Mouse (Mus musculus) megakaryocyte, embryonic 14.5 days (primary cell): ENCODE results near the gene Fyco1. TPM values are rescaled to one million over a fixed set of nuclear protein-coding genes. Genes with fewer than 3 reads are reported as not detected.
A peak's percentile ranks its signal among the peaks of the same experiment; 100 is the strongest.

Experiments used
- H3K27me3 ChIP-seq: replicated peaks from 2 replicates; pipeline ENCODE3; 2012; ENCODE audit warnings: inconsistent platforms
- H3K36me3 ChIP-seq: replicated peaks from 2 replicates; pipeline ENCODE3; 2012; ENCODE audit warnings: low read length, inconsistent platforms, mixed read lengths
- H3K4me1 ChIP-seq: 2 replicates; pipeline ENCODE4 v1.6.1; 2012; ENCODE audit warnings: inconsistent platforms
- H3K4me3 ChIP-seq: replicated peaks from 2 replicates; pipeline ENCODE3; 2012; ENCODE audit warnings: moderate library complexity, mild to moderate bottlenecking, inconsistent platforms
- H3K9me3 ChIP-seq: 2 replicates; pipeline ENCODE4 v1.6.1; 2012; ENCODE audit warnings: inconsistent platforms
- FLI1 ChIP-seq: IDR thresholded peaks from 2 replicates; pipeline ENCODE4 v1.6.1; 2012; ENCODE audit warnings: low read length, inconsistent platforms, mixed read lengths
- GATA1 ChIP-seq: IDR thresholded peaks from 3 replicates; pipeline ENCODE4 v1.6.1; 2012; ENCODE audit warnings: mixed read lengths, low read length, inconsistent platforms, borderline replicate concordance
- polyA plus RNA-seq: library from polyadenylated mRNA; stranded (reverse); fragments of >175 nt; gene quantifications from 2 replicates; pipeline ENCODE4 v1.2.3, GENCODE M21; 2012; ENCODE audit warnings: low replicate concordance; ENCODE audit not compliant: insufficient read depth

Gene Fyco1
- polyA plus RNA-seq, result 1.9 and 5.3 TPM in 2 replicates

GRCm38 (mm10) chr9:123851713-123852448, at the start of gene Fyco1:
Gene Fyco1 (minus strand): TSS chr9:123851899.
- Histone ChIP-seq H3K4me1 (peaks cover 70% of the 10 kb centered on the region), H3K4me3 (peak within 1 kb of the TSS; percentile 96), H3K36me3 (peaks cover 23% of the 10 kb centered on the region), H3K27me3 (no peaks in the 10 kb centered on the region), H3K9me3 (no peaks in the 10 kb centered on the region)
- TF ChIP-seq GATA1 (no peak), FLI1 (0 out of 2 replicates have a peak, but pooled peaks have one; percentile 13)

- H3K9me3 ChIP-seq, result no peaks in the 10 kb centered on the region
- no peaks in the 10 kb centered on the region for H3K36me3 ChIP-seq
- no peak overlapping the region for H3K4me3 ChIP-seq
- TF ChIP-seq FLI1, result no peak
- TF ChIP-seq GATA1, result no peak
- peaks cover 2% of the 10 kb centered on the region for H3K27me3 ChIP-seq
- H3K4me1 ChIP-seq, result peaks cover 27% of the 10 kb centered on the region
These were observed 20.4 kb upstream of the Fyco1 start for GRCm38 (mm10) chr9:123872049-123872448.

GRCm38 (mm10) chr9:123869167-123869784, 17.6 kb upstream of the Fyco1 start:
- no peaks in the 10 kb centered on the region for H3K36me3 ChIP-seq
- H3K9me3 ChIP-seq, result no peaks in the 10 kb centered on the region
- H3K27me3 ChIP-seq, result peaks cover 7% of the 10 kb centered on the region
- no peak overlapping the region for H3K4me3 ChIP-seq
- TF ChIP-seq GATA1 (no peak), FLI1 (no peak)
- H3K4me1 ChIP-seq, result peaks cover 29% of the 10 kb centered on the region

GRCm38 (mm10) chr9:123863641-123864040, 11.9 kb upstream of the Fyco1 start:
- Histone ChIP-seq H3K36me3 (no peaks in the 10 kb centered on the region), H3K9me3 (no peaks in the 10 kb centered on the region), H3K4me1 (peaks cover 17% of the 10 kb centered on the region), H3K27me3 (peaks cover 5% of the 10 kb centered on the region), H3K4me3 (no peak overlapping the region)
- TF ChIP-seq GATA1 (no peak), FLI1 (no peak)

GRCm38 (mm10) chr9:123862895-123863616, 11.4 kb upstream of the Fyco1 start:
- TF ChIP-seq FLI1 (no peak), GATA1 (no peak)

GRCm38 (mm10) chr9:123861929-123862328, 10.2 kb upstream of the Fyco1 start, which contains the start of gene Xcr1:
Gene Xcr1 (minus strand): TSS chr9:123862029.
- TF ChIP-seq FLI1, result no peak
- TF ChIP-seq GATA1, result no peak
- no peak within 1 kb of the TSS for H3K4me3 ChIP-seq
- H3K36me3 ChIP-seq, result no peaks in the 10 kb centered on the region
- peaks cover 5% of the 10 kb centered on the region for H3K27me3 ChIP-seq
- peaks cover 8% of the 10 kb centered on the region; the same call in 1 of the 2 replicates for H3K4me1 ChIP-seq
- H3K9me3 ChIP-seq, result no peaks in the 10 kb centered on the region

More at GRCm38 (mm10) chr9:123862895-123863616, 11.4 kb upstream of the Fyco1 start:
- Histone ChIP-seq H3K4me3 (no peak overlapping the region), H3K4me1 (peaks cover 11% of the 10 kb centered on the region), H3K27me3 (peaks cover 5% of the 10 kb centered on the region), H3K9me3 (no peaks in the 10 kb centered on the region), H3K36me3 (no peaks in the 10 kb centered on the region)

- no peaks in the 10 kb centered on the region for H3K9me3 ChIP-seq
- H3K36me3 ChIP-seq, result no peaks in the 10 kb centered on the region
- no peak overlapping the region for H3K4me3 ChIP-seq
- no peaks in the 10 kb centered on the region for H3K27me3 ChIP-seq
- peaks cover 38% of the 10 kb centered on the region for H3K4me1 ChIP-seq
- no peak for TF ChIP-seq GATA1
- no peak for TF ChIP-seq FLI1
These were observed 5.1 kb upstream of the Fyco1 start for GRCm38 (mm10) chr9:123856836-123857235.

- no peaks in the 10 kb centered on the region for H3K27me3 ChIP-seq
- peaks cover 18% of the 10 kb centered on the region for H3K36me3 ChIP-seq
- peaks cover 64% of the 10 kb centered on the region for H3K4me1 ChIP-seq
- H3K4me3 ChIP-seq, result peak overlapping the region; percentile 89
- no peaks in the 10 kb centered on the region for H3K9me3 ChIP-seq
- no peak for TF ChIP-seq GATA1
- no peak for TF ChIP-seq FLI1
These were observed 1.0 kb upstream of the Fyco1 start for GRCm38 (mm10) chr9:123852449-123853390.

- TF ChIP-seq FLI1 (no peak), GATA1 (no peak)
- peak overlapping the region; percentile 96 for H3K4me3 ChIP-seq
- H3K27me3 ChIP-seq, result no peaks in the 10 kb centered on the region
- H3K36me3 ChIP-seq, result peaks cover 28% of the 10 kb centered on the region
- H3K4me1 ChIP-seq, result peaks cover 71% of the 10 kb centered on the region
- H3K9me3 ChIP-seq, result no peaks in the 10 kb centered on the region
These were observed 512 bp downstream of the Fyco1 start for GRCm38 (mm10) chr9:123851062-123851712.
